Comparison of ENCODE assay signal across 8 mouse cellular contexts in the genomic region with DNA sequence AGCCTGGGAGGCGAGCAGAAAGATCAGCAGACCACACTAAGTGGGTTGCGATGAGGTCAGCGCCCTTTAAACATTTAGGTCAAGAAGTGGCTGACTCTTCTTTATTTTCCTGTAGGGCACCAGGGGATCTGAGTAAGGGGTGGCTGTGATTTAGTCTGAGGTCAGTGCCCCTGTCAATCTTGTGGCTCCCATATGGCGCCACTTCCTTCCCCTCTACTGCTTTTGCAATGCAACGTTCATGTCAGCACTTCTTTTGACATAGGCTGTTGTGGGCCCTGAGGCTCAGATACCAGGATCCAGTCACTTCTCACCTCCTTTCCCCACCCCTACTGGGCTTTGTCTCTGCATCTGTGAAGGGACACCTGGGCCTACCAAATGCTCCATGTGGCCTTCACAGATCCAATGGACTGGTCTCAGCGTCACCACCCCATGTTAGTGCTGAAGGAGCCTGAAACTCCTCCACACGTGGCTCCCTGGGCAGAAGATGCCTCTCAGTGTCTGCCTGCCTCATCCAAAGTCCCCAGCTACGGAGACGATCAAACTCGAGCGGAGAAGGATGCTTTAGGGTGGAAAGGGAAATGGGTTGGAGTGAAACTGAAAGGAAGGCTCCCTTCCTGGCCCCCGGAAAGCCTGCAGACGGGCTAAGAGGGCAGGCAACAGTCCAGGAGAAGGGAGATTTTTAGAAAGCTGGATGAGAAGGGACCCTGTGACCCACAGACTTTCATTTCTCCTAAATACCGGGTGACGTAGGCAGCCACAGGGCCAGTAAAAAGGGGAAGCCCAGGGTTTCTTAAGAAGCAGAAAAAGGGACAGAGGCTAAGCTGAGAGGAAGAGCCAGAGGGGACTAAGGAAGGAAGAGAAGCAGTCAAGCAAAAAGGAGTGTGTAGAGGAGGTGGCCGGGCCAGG. TPM values are rescaled to one million over a fixed set of nuclear protein-coding genes. Genes with fewer than 3 reads are reported as not detected.
DNase-seq lines count a peak whose midpoint lies in the region; ATAC-seq lines count a peak whose summit lies in the region.

No protein-coding gene starts in this region.

- WGBS in kidney, embryonic 15.5 days = 46% methylated on average over 16 of the region's 16 CpGs
- 1% methylated on average over 16 of the region's 16 CpGs for WGBS in macrophage (ENCODE audit: missing documents)

- peak overlapping the region; percentile 41; the same call in 1 of the 2 replicates for H3K4me2 ChIP-seq in kidney, embryonic 15.5 days

- ATAC-seq in common myeloid progenitor, adult 5-6 weeks (replicated peaks; ENCODE audit: low read depth, poor library complexity, severe bottlenecking) = peak; percentile 86
- peak; percentile 8; the same call in 1 of the 2 replicates for ATAC-seq in kidney, embryonic 15.5 days (replicated peaks; ENCODE audit: low FRiP score)

- peak overlapping the region; percentile 19; the same call in 1 of the 2 replicates for H3K27ac ChIP-seq in kidney, embryonic 15.5 days
- peak overlapping the region; percentile 100 for H3K27ac ChIP-seq in macrophage

- DNase-seq in adrenal gland, postnatal 36 days = peak; percentile 22 to 49
- DNase-seq in adrenal gland, postnatal 4 days (ENCODE audit: low spot score in 2 of 2) = no peak
- DNase-seq in urinary bladder, postnatal 25 days (ENCODE audit: low spot score) = no peak
- DNase-seq in right cerebral cortex, adult 2 months (ENCODE audit: low spot score in 2 of 2) = no peak
- DNase-seq in frontal cortex, postnatal 25 days (ENCODE audit: low spot score in 2 of 2) = no peak

- H3K9ac ChIP-seq in kidney, embryonic 15.5 days = no peak overlapping the region

- H3K36me3 ChIP-seq in kidney, embryonic 15.5 days = no peaks in the 10 kb centered on the region
- H3K36me3 ChIP-seq in macrophage (ENCODE audit: inconsistent target) = peaks cover 16% of the 10 kb centered on the region

- H3K4me1 ChIP-seq in kidney, embryonic 15.5 days = peaks cover 20% of the 10 kb centered on the region

- H3K27me3 ChIP-seq in kidney, embryonic 15.5 days = peaks cover 4% of the 10 kb centered on the region; the same call in 1 of the 2 replicates

- peaks cover 46% of the 10 kb centered on the region for H3K79me2 ChIP-seq in macrophage (ENCODE audit: inconsistent target)

- H3K4me3 ChIP-seq in kidney, embryonic 15.5 days (replicated peaks) = no peak overlapping the region
- peak overlapping the region; percentile 61 for H3K4me3 ChIP-seq in macrophage (ENCODE audit: inconsistent target)

- no peaks in the 10 kb centered on the region for H3K9me3 ChIP-seq in kidney, embryonic 15.5 days (replicated peaks)

RNA-seq across cellular contexts. Expression of a gene that starts 2.4 kb away (rescaled TPM):
- total RNA-seq in adrenal gland, postnatal 36 days (2021) = 1 to 10 TPM; 3.2 to 4.0 TPM
- 1 to 10 TPM; 3.5 to 3.8 TPM for total RNA-seq in adrenal gland, postnatal 4 days (2021)
- 0.39 TPM in 1 of 2 replicates, not detected in the other for total RNA-seq in common myeloid progenitor, adult 5-6 weeks (2017)
- polyA plus RNA-seq in kidney, embryonic 15.5 days (2015; fragmentation: Nextera tagmentation; extraction: Ambion mirVana) = 0.31 and 0.39 TPM in 2 replicates
- total RNA-seq in macrophage (2018; cell fraction: chromatin; rRNA removed) = 100 to 1,000 TPM; 207 to 998 (median 456) TPM
- 1,000 to 10,000 TPM in 1 of 26 experiments, 100 to 1,000 TPM in 25; 372 to 1,028 (median 651) TPM for total RNA-seq in macrophage (2018; cell fraction: cytosol; rRNA removed)
- 1,000 to 10,000 TPM in 8 of 26 experiments, 100 to 1,000 TPM in 18; 401 to 1,189 (median 870) TPM for total RNA-seq in macrophage (2018; cell fraction: nucleus; rRNA removed)
- 344 to 583 TPM (median 414 TPM) in 3 replicates for polyA plus RNA-seq in macrophage (2018)

RNA-seq across cellular contexts. Expression of a gene that starts 12.1 kb away (rescaled TPM):
- total RNA-seq in adrenal gland, postnatal 36 days (2021) = under 1 TPM in 1 of 2 experiments, not detected in 1; 0.17 TPM
- total RNA-seq in adrenal gland, postnatal 4 days (2021) = under 1 TPM; 0.20 to 0.23 TPM
- 0.46 and 0.87 TPM in 2 replicates for total RNA-seq in common myeloid progenitor, adult 5-6 weeks (2017)
- 0.26 TPM in 1 of 2 replicates, not detected in the other for polyA plus RNA-seq in kidney, embryonic 15.5 days (2015; fragmentation: Nextera tagmentation; extraction: Ambion mirVana)
- total RNA-seq in macrophage (2018; cell fraction: chromatin; rRNA removed) = under 1 TPM in 1 of 26 experiments, not detected in 25; 0.71 TPM
- under 1 TPM in 2 of 26 experiments, not detected in 24; 0.07 TPM for total RNA-seq in macrophage (2018; cell fraction: cytosol; rRNA removed)
- under 1 TPM in 1 of 26 experiments, not detected in 25; 0.48 TPM for total RNA-seq in macrophage (2018; cell fraction: nucleus; rRNA removed)
- polyA plus RNA-seq in macrophage (2018) = 0.06 to 0.12 TPM in 2 of 3 replicates, not detected in the other

RNA-seq across cellular contexts. Expression of a gene that starts 27.8 kb away (rescaled TPM):
- total RNA-seq in adrenal gland, postnatal 36 days (2021) = 10 to 100 TPM; 34.5 to 36.1 TPM
- total RNA-seq in adrenal gland, postnatal 4 days (2021) = 10 to 100 TPM; 40.7 to 48.1 TPM
- total RNA-seq in common myeloid progenitor, adult 5-6 weeks (2017) = 0.19 and 0.46 TPM in 2 replicates
- 77.5 and 89.7 TPM in 2 replicates for polyA plus RNA-seq in kidney, embryonic 15.5 days (2015; fragmentation: Nextera tagmentation; extraction: Ambion mirVana)
- 10 to 100 TPM in 10 of 26 experiments, 1 to 10 TPM in 16; 5.0 to 17.4 (median 7.9) TPM for total RNA-seq in macrophage (2018; cell fraction: chromatin; rRNA removed)
- total RNA-seq in macrophage (2018; cell fraction: cytosol; rRNA removed) = 10 to 100 TPM in 1 of 26 experiments, 1 to 10 TPM in 25; 2.0 to 11.2 (median 6.0) TPM
- 10 to 100 TPM in 15 of 26 experiments, 1 to 10 TPM in 11; 4.9 to 32.2 (median 12.9) TPM for total RNA-seq in macrophage (2018; cell fraction: nucleus; rRNA removed)
- 6.0 to 22.3 TPM (median 10.1 TPM) in 3 replicates for polyA plus RNA-seq in macrophage (2018)

RNA-seq across cellular contexts. Expression of a gene that starts 39.8 kb away (rescaled TPM):
- total RNA-seq in adrenal gland, postnatal 36 days (2021) = 100 to 1,000 TPM; 132 to 167 TPM
- total RNA-seq in adrenal gland, postnatal 4 days (2021) = 10 to 100 TPM; 91.3 to 93.3 TPM
- total RNA-seq in common myeloid progenitor, adult 5-6 weeks (2017) = 16.2 and 24.7 TPM in 2 replicates
- 93.6 and 105 TPM in 2 replicates for polyA plus RNA-seq in kidney, embryonic 15.5 days (2015; fragmentation: Nextera tagmentation; extraction: Ambion mirVana)
- total RNA-seq in macrophage (2018; cell fraction: chromatin; rRNA removed) = 10 to 100 TPM in 8 of 26 experiments, 1 to 10 TPM in 17, not detected in 1; 1.3 to 27.8 (median 6.8) TPM
- total RNA-seq in macrophage (2018; cell fraction: cytosol; rRNA removed) = 10 to 100 TPM; 22.0 to 60.5 (median 35.6) TPM
- 10 to 100 TPM in 25 of 26 experiments, 1 to 10 TPM in 1; 5.5 to 63.8 (median 25.4) TPM for total RNA-seq in macrophage (2018; cell fraction: nucleus; rRNA removed)
- 30.6 to 77.7 TPM (median 50.2 TPM) in 3 replicates for polyA plus RNA-seq in macrophage (2018)

RNA-seq across cellular contexts. Expression of a gene that starts 53.1 kb away (rescaled TPM):
- 100 to 1,000 TPM; 122 to 188 TPM for total RNA-seq in adrenal gland, postnatal 36 days (2021)
- total RNA-seq in adrenal gland, postnatal 4 days (2021) = 100 to 1,000 TPM; 253 to 266 TPM
- total RNA-seq in common myeloid progenitor, adult 5-6 weeks (2017) = 121 and 140 TPM in 2 replicates
- 48.1 and 49.4 TPM in 2 replicates for polyA plus RNA-seq in kidney, embryonic 15.5 days (2015; fragmentation: Nextera tagmentation; extraction: Ambion mirVana)
- total RNA-seq in macrophage (2018; cell fraction: chromatin; rRNA removed) = 10 to 100 TPM in 25 of 26 experiments, 1 to 10 TPM in 1; 7.1 to 71.2 (median 36.1) TPM
- 10 to 100 TPM; 33.0 to 52.9 (median 43.5) TPM for total RNA-seq in macrophage (2018; cell fraction: cytosol; rRNA removed)
- total RNA-seq in macrophage (2018; cell fraction: nucleus; rRNA removed) = 10 to 100 TPM; 13.8 to 66.9 (median 23.9) TPM
- 43.4 to 93.2 TPM (median 51.6 TPM) in 3 replicates for polyA plus RNA-seq in macrophage (2018)

Comparison
In these comparisons a context has a peak if more than half of its experiments do, and no peak if none do; other contexts are left out.
1. DNase-seq: peak in adrenal gland, postnatal 36 days (2 of 2); none in adrenal gland, postnatal 4 days (0 of 2), urinary bladder, postnatal 25 days (single experiment), right cerebral cortex, adult 2 months (0 of 2) and frontal cortex, postnatal 25 days (0 of 2).
2. RNA of a gene that starts 27.8 kb away (total RNA-seq): 40.7 to 48.1 TPM in adrenal gland, postnatal 4 days and 34.5 to 36.1 TPM in adrenal gland, postnatal 36 days; 0.19 to 0.46 TPM in common myeloid progenitor, adult 5-6 weeks; every median in the first group is over 10 times any median in the second.